Mouse (Mus musculus) embryonic facial prominence, embryonic 10.5 days (tissue): ENCODE data around the gene Cpb1. TPM values are rescaled to one million over a fixed set of nuclear protein-coding genes. Genes with fewer than 3 reads are reported as not detected.

ENCODE experiments used
- DNase-seq: peaks from one replicate; pipeline ENCODE4 v3.0.0-alpha.2; 2017; ENCODE audit warnings: low spot score
- H3K27ac ChIP-seq: fragments of 300-500 bp; sonication (generic); replicated peaks from 2 replicates; pipeline ENCODE4 v1.5.1; 2016; ENCODE audit warnings: mild to moderate bottlenecking
- H3K27me3 ChIP-seq: fragments of 300-500 bp; sonication (generic); replicated peaks from 2 replicates; pipeline ENCODE4 v1.6.1; 2016; ENCODE audit warnings: low read depth, mild to moderate bottlenecking; ENCODE audit not compliant: poor library complexity, severe bottlenecking
- H3K36me3 ChIP-seq: fragments of 300-500 bp; sonication (generic); replicated peaks from 2 replicates; pipeline ENCODE4 v1.6.1; 2016; ENCODE audit warnings: mild to moderate bottlenecking, moderate library complexity
- H3K4me1 ChIP-seq: fragments of 300-500 bp; sonication (generic); 2 replicates; pipeline ENCODE4 v1.6.1; 2016
- H3K4me3 ChIP-seq: fragments of 300-500 bp; sonication (generic); 2 replicates; pipeline ENCODE4 v1.5.1; 2016; ENCODE audit warnings: mild to moderate bottlenecking, moderate library complexity
- H3K9me3 ChIP-seq: fragments of 300-500 bp; sonication (generic); 2 replicates; pipeline ENCODE4 v1.6.1; 2016; ENCODE audit warnings: mild to moderate bottlenecking
- WGBS: fragments of 180-500 bp; shearing (Covaris S2); methylation state at CpG from one replicate; pipeline ENCODE4 v1.1.7; 2016; 5-methylcytosine and 5-hydroxymethylcytosine counted together
- polyA plus RNA-seq: library from polyadenylated mRNA; unstranded; fragments of >200 nt; fragmentation: Nextera tagmentation; extraction: Ambion mirVana; gene quantifications from 2 replicates; pipeline ENCODE4 v1.2.1, GENCODE M21; 2016

Cpb1 gene
- not detected in 2 replicates for polyA plus RNA-seq

- H3K36me3 ChIP-seq, result no peaks in the 10 kb centered on the region
- H3K4me1 ChIP-seq, result peaks cover 2% of the 10 kb centered on the region; the same call in 1 of the 2 replicates
- 86% methylated on average over 3 of the region's 3 CpGs for WGBS
- H3K27ac ChIP-seq, result no peak within 1 kb of the TSS
- no peaks in the 10 kb centered on the region for H3K27me3 ChIP-seq
- no peak within 1 kb of the TSS for H3K4me3 ChIP-seq
- H3K9me3 ChIP-seq, result no peaks in the 10 kb centered on the region
- DNase-seq, result no peak
Observed at GRCm38 (mm10) chr3:20275633-20276032, at the start of gene Cpb1. TSS of gene Cpb1 (minus strand) at chr3:20275733.

GRCm38 (mm10) chr3:20317233-20317632 is 41.7 kb upstream of the Cpb1 start:
- H3K27ac ChIP-seq, result no peak overlapping the region
- WGBS, result 10% methylated on average over 1 of the region's 1 CpGs
- no peaks in the 10 kb centered on the region for H3K36me3 ChIP-seq
- H3K4me1 ChIP-seq, result peaks cover 5% of the 10 kb centered on the region
- H3K27me3 ChIP-seq, result no peaks in the 10 kb centered on the region
- H3K4me3 ChIP-seq, result no peak overlapping the region
- no peak for DNase-seq
- H3K9me3 ChIP-seq, result no peaks in the 10 kb centered on the region

- Histone ChIP-seq H3K9me3 (no peaks in the 10 kb centered on the region), H3K4me3 (no peak overlapping the region), H3K27me3 (no peaks in the 10 kb centered on the region), H3K27ac (no peak overlapping the region), H3K4me1 (no peaks in the 10 kb centered on the region), H3K36me3 (no peaks in the 10 kb centered on the region)
- no peak for DNase-seq
- 92% methylated on average over 4 of the region's 4 CpGs for WGBS
Observed at GRCm38 (mm10) chr3:20309142-20309541, 33.6 kb upstream of the Cpb1 start.

- WGBS, result 83% methylated on average over 4 of the region's 4 CpGs
- Histone ChIP-seq H3K36me3 (no peaks in the 10 kb centered on the region), H3K27ac (no peak overlapping the region), H3K4me1 (no peaks in the 10 kb centered on the region), H3K9me3 (no peaks in the 10 kb centered on the region), H3K4me3 (no peak overlapping the region), H3K27me3 (no peaks in the 10 kb centered on the region)
- no peak for DNase-seq
Observed at GRCm38 (mm10) chr3:20307256-20307655, 31.7 kb upstream of the Cpb1 start.

GRCm38 (mm10) chr3:20304758-20305352 is 29.3 kb upstream of the Cpb1 start:
- Histone ChIP-seq H3K4me3 (no peak overlapping the region), H3K4me1 (no peaks in the 10 kb centered on the region), H3K36me3 (no peaks in the 10 kb centered on the region), H3K9me3 (no peaks in the 10 kb centered on the region), H3K27ac (no peak overlapping the region), H3K27me3 (no peaks in the 10 kb centered on the region)
- DNase-seq, result no peak
- 59% methylated on average over 2 of the region's 2 CpGs for WGBS

- Histone ChIP-seq H3K27ac (no peak overlapping the region), H3K4me1 (no peaks in the 10 kb centered on the region), H3K36me3 (no peaks in the 10 kb centered on the region), H3K27me3 (no peaks in the 10 kb centered on the region), H3K9me3 (no peaks in the 10 kb centered on the region), H3K4me3 (no peak overlapping the region)
- WGBS, result 88% methylated on average over 3 of the region's 3 CpGs
- DNase-seq, result no peak
Observed at GRCm38 (mm10) chr3:20295546-20295945, 20.0 kb upstream of the Cpb1 start.

- no peak for DNase-seq
- WGBS, result 85% methylated on average over 9 of the region's 9 CpGs
- Histone ChIP-seq H3K9me3 (no peaks in the 10 kb centered on the region), H3K4me3 (no peak overlapping the region), H3K27ac (no peak overlapping the region), H3K36me3 (no peaks in the 10 kb centered on the region), H3K27me3 (no peaks in the 10 kb centered on the region), H3K4me1 (no peaks in the 10 kb centered on the region)
Observed at GRCm38 (mm10) chr3:20294542-20295348, 19.2 kb upstream of the Cpb1 start.

GRCm38 (mm10) chr3:20291370-20291769 is 15.8 kb upstream of the Cpb1 start:
- Histone ChIP-seq H3K9me3 (no peaks in the 10 kb centered on the region), H3K27ac (no peak overlapping the region), H3K36me3 (no peaks in the 10 kb centered on the region), H3K4me3 (no peak overlapping the region), H3K4me1 (no peaks in the 10 kb centered on the region), H3K27me3 (no peaks in the 10 kb centered on the region)
- DNase-seq, result no peak

GRCm38 (mm10) chr3:20288761-20289160 is 13.2 kb upstream of the Cpb1 start:
- no peak for DNase-seq
- H3K9me3 ChIP-seq, result no peaks in the 10 kb centered on the region
- 92% methylated on average over 2 of the region's 2 CpGs for WGBS

GRCm38 (mm10) chr3:20281796-20282195 is 6.3 kb upstream of the Cpb1 start:
- WGBS, result 71% methylated on average over 1 of the region's 1 CpGs
- H3K4me3 ChIP-seq, result no peak overlapping the region

More at GRCm38 (mm10) chr3:20288761-20289160, 13.2 kb upstream of the Cpb1 start:
- no peak overlapping the region for H3K4me3 ChIP-seq
- H3K36me3 ChIP-seq, result no peaks in the 10 kb centered on the region
- no peak overlapping the region for H3K27ac ChIP-seq
- H3K27me3 ChIP-seq, result no peaks in the 10 kb centered on the region
- no peaks in the 10 kb centered on the region for H3K4me1 ChIP-seq

GRCm38 (mm10) chr3:20254566-20255479 is 20.7 kb downstream of the Cpb1 start:
- Histone ChIP-seq H3K27me3 (no peaks in the 10 kb centered on the region), H3K27ac (no peak overlapping the region), H3K9me3 (no peaks in the 10 kb centered on the region), H3K4me3 (no peak overlapping the region), H3K36me3 (no peaks in the 10 kb centered on the region), H3K4me1 (no peaks in the 10 kb centered on the region)
- WGBS, result 45% methylated on average over 9 of the region's 9 CpGs
- peak; percentile 12 for DNase-seq

More at GRCm38 (mm10) chr3:20281796-20282195, 6.3 kb upstream of the Cpb1 start:
- H3K27ac ChIP-seq, result no peak overlapping the region
- H3K36me3 ChIP-seq, result no peaks in the 10 kb centered on the region
- H3K27me3 ChIP-seq, result no peaks in the 10 kb centered on the region
- DNase-seq, result no peak
- no peaks in the 10 kb centered on the region for H3K9me3 ChIP-seq
- no peaks in the 10 kb centered on the region for H3K4me1 ChIP-seq

GRCm38 (mm10) chr3:20243913-20244312 is 31.6 kb downstream of the Cpb1 start:
- WGBS, result 90% methylated on average over 1 of the region's 1 CpGs
- no peaks in the 10 kb centered on the region for H3K9me3 ChIP-seq

More at GRCm38 (mm10) chr3:20243913-20244312, 31.6 kb downstream of the Cpb1 start:
- Histone ChIP-seq H3K4me1 (no peaks in the 10 kb centered on the region), H3K27ac (no peak overlapping the region), H3K4me3 (no peak overlapping the region), H3K36me3 (no peaks in the 10 kb centered on the region), H3K27me3 (no peaks in the 10 kb centered on the region)
- DNase-seq, result no peak
